Mouse (Mus musculus) heart, adult 2 months (tissue): ENCODE measurements around the gene Onecut3.

ENCODE experiments used
- CTCF ChIP-seq: fragments of 200-600 bp; IDR thresholded peaks from 2 replicates; pipeline ENCODE4 v1.8.1; 2022; ENCODE audit warnings: antibody characterized with exemption, mild to moderate bottlenecking, moderate library complexity
- EP300 ChIP-seq: fragments of 200-500 bp; IDR thresholded peaks from 2 replicates; pipeline ENCODE4 v1.6.1; 2011; ENCODE audit warnings: low read depth, low read length, control low read depth; ENCODE audit not compliant: insufficient read depth
- POLR2A ChIP-seq: fragments of 200-500 bp; IDR thresholded peaks from 2 replicates; pipeline ENCODE4 v1.6.1; 2011; ENCODE audit warnings: mild to moderate bottlenecking, low read depth, low read length, control low read depth; ENCODE audit not compliant: insufficient read depth

GRCm38 (mm10) chr10:80552364-80552763 is 57.7 kb downstream of the Onecut3 start:
- TF ChIP-seq CTCF (no peak), POLR2A (no peak), EP300 (no peak)
